Mouse (Mus musculus): ENCODE data around the gene Serinc2. TPM values are rescaled to one million over a fixed set of nuclear protein-coding genes. Genes with fewer than 3 reads are reported as not detected.

Serinc2 gene
- polyA plus RNA-seq, 1 experiment: 6.9 TPM

DNA sequence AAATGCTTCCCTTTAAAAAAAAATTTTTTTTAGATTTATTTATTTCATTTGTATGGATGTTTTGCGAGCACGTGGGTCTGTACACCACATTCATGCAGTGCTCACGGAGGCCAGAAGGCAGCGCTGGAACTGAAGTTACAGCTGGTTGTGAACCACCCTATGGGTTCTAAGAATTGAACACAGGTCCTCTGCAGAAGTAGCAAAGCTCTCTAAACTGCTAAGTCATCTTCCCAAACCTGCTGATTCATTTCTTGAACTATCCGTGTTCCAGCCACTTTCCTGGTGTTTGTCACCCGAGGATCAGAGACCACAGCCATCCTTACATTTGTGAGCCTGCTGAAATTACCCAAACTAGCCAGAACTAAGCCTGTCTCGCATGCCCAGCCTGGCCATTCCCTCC is 66.6 kb downstream of the Serinc2 start:
- no peak for DNase-seq (ENCODE audit: extremely low spot score in 1 of 2, low spot score in 1 of 2)

- DNase-seq (ENCODE audit: extremely low spot score in 1 of 2, low spot score in 1 of 2): no peak
Observed at GRCm38 (mm10) chr4:130211870-130212269, 67.1 kb downstream of the Serinc2 start.

Other genes with a start within 250 kb of the Serinc2 start
- 40.4 and 40.6 TPM in 2 replicates for gene Col16a1, start 231.4 kb downstream of the Serinc2 start, polyA plus RNA-seq (2012; rRNA removed)
- 73.5 and 75.2 TPM in 2 replicates for gene Pef1, start 176.6 kb downstream of the Serinc2 start, polyA plus RNA-seq (2012; rRNA removed)
- gene Hcrtr1, start 139.8 kb downstream of the Serinc2 start, polyA plus RNA-seq (2012; rRNA removed): 2.8 and 3.9 TPM in 2 replicates
- gene Tinagl1, start 104.1 kb downstream of the Serinc2 start, polyA plus RNA-seq (2012; rRNA removed): 12.1 and 14.4 TPM in 2 replicates
- gene Gm853, start 56.8 kb downstream of the Serinc2 start, polyA plus RNA-seq (2012; rRNA removed): not detected in 2 replicates
- gene Fabp3, start 29.4 kb upstream of the Serinc2 start, polyA plus RNA-seq (2012; rRNA removed): 248 and 255 TPM in 2 replicates
- gene Gm10570, start 29.5 kb upstream of the Serinc2 start, polyA plus RNA-seq (2012; rRNA removed): 1.2 and 2.3 TPM in 2 replicates
- gene Zcchc17, start 80.7 kb upstream of the Serinc2 start, polyA plus RNA-seq (2012; rRNA removed): 68.0 and 80.2 TPM in 2 replicates
- 33.7 and 35.3 TPM in 2 replicates for gene Snrnp40, start 80.9 kb upstream of the Serinc2 start, polyA plus RNA-seq (2012; rRNA removed)